Mouse (Mus musculus) intestine, embryonic 16.5 days (tissue): ENCODE measurements at regions not wholly inside any gene's neighbourhood (a gene's known extent, or its start where the extent isn't known, plus 50 kb on each side); places are given as distances from the start of the nearest gene placed in this dataset.

Experiments used
- ATAC-seq: fragments of 200-750 bp; cut with Nextera tagmentation; 2 replicates; pipeline ENCODE4 v1.8.0; 2017; ENCODE audit warnings: moderate TSS enrichment, moderate library complexity
- H3K27ac ChIP-seq: fragments of 300-500 bp; sonication (generic); 2 replicates; pipeline ENCODE4 v1.5.1; 2014; ENCODE audit warnings: mild to moderate bottlenecking, low read length
- H3K27me3 ChIP-seq: fragments of 300-500 bp; sonication (generic); replicated peaks from 2 replicates; pipeline ENCODE4 v1.6.1; 2014; ENCODE audit warnings: low read length, control low read depth, mixed read lengths; ENCODE audit not compliant: control insufficient read depth, insufficient read depth
- H3K36me3 ChIP-seq: fragments of 300-500 bp; sonication (generic); 2 replicates; pipeline ENCODE4 v1.6.1; 2014; ENCODE audit warnings: low read length, control low read depth; ENCODE audit not compliant: control insufficient read depth, insufficient read depth
- H3K4me1 ChIP-seq: fragments of 300-500 bp; sonication (generic); 2 replicates; pipeline ENCODE4 v1.6.1; 2014; ENCODE audit warnings: low read length, control low read depth, mixed read lengths; ENCODE audit not compliant: control insufficient read depth, insufficient read depth
- H3K4me2 ChIP-seq: fragments of 300-500 bp; sonication (generic); 2 replicates; pipeline ENCODE4 v1.6.1; 2014; ENCODE audit warnings: low read depth, low read length, control low read depth
- H3K4me3 ChIP-seq: fragments of 300-500 bp; sonication (generic); 2 replicates; pipeline ENCODE4 v1.5.1; 2014; ENCODE audit warnings: mild to moderate bottlenecking, low read length
- H3K9ac ChIP-seq: fragments of 300-500 bp; sonication (generic); 2 replicates; pipeline ENCODE4 v1.6.1; 2014; ENCODE audit warnings: low read depth, low read length
- H3K9me3 ChIP-seq: fragments of 300-500 bp; sonication (generic); 2 replicates; pipeline ENCODE4 v1.6.1; 2016; ENCODE audit warnings: low read length, control low read depth; ENCODE audit not compliant: control insufficient read depth
- WGBS: fragments of 180-500 bp; shearing (Covaris S2); extraction: QIAGEN DNeasy Blood & Tissue Kit; methylation state at CpG from one replicate; pipeline ENCODE4 v1.1.7; 2014; 5-methylcytosine and 5-hydroxymethylcytosine counted together

DNA sequence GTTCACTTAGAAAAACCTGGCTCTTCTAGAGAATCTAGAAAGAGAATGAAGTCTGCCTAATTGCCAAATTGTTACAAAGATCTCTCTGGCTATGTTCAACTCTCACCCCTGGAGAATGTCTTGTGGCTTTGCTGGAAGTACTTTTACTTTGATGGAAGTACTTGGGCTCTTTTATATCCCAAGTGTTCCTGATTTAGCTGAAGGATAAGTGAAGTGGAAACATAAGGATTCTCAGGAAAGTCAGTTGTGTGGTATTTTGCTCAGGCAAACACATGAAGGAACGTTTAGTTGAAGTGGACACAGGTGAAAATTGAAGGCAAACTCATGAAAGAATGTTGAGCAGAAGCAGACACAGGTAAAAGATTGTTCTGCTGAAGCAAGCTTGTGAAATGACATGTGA, 1340.0 kb upstream of the Sel1l start:
- Histone ChIP-seq H3K4me3 (no peak overlapping the region), H3K4me1 (no peaks in the 10 kb centered on the region), H3K9me3 (no peaks in the 10 kb centered on the region), H3K4me2 (no peak overlapping the region), H3K36me3 (no peaks in the 10 kb centered on the region), H3K27me3 (no peaks in the 10 kb centered on the region), H3K9ac (no peak overlapping the region), H3K27ac (no peak overlapping the region)
- ATAC-seq, result no peak
- WGBS, result 55% methylated on average over 1 of the region's 1 CpGs

DNA sequence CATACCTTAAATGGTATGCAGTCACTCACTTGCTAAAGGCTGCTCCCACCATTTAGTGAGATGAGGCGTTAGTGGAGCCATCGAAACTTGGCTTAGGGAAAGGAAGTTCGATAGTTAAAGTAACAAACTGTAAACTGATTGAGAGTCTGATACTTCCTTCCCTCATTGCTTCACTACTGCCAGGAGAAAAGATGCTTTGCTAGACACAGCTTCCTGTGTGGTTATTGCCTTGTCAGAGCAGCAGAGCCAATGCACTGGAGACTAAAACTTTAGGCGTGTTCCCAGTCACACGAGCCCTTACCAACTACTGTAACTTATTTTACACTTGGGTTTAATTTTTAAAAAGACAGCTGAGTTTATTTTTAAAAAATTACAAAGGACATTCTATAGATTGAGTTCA, 1324.8 kb upstream of the Sel1l start:
- H3K9me3 ChIP-seq, result no peaks in the 10 kb centered on the region
- H3K36me3 ChIP-seq, result no peaks in the 10 kb centered on the region
- H3K27me3 ChIP-seq, result no peaks in the 10 kb centered on the region
- 80% methylated on average over 5 of the region's 5 CpGs for WGBS
- H3K4me1 ChIP-seq, result no peaks in the 10 kb centered on the region
- H3K9ac ChIP-seq, result no peak overlapping the region
- H3K27ac ChIP-seq, result no peak overlapping the region
- no peak overlapping the region for H3K4me2 ChIP-seq
- H3K4me3 ChIP-seq, result no peak overlapping the region
- no peak for ATAC-seq

GRCm38 (mm10) chr12:93160252-93160651, 1311.3 kb upstream of the Sel1l start:
- 85% methylated on average over 4 of the region's 4 CpGs for WGBS
- no peak overlapping the region for H3K9ac ChIP-seq
- H3K4me3 ChIP-seq, result no peak overlapping the region
- no peaks in the 10 kb centered on the region for H3K4me1 ChIP-seq
- H3K27me3 ChIP-seq, result no peaks in the 10 kb centered on the region
- H3K4me2 ChIP-seq, result no peak overlapping the region
- no peaks in the 10 kb centered on the region for H3K36me3 ChIP-seq
- no peaks in the 10 kb centered on the region for H3K9me3 ChIP-seq
- ATAC-seq, result no peak
- no peak overlapping the region for H3K27ac ChIP-seq

- Histone ChIP-seq H3K27ac (no peak overlapping the region), H3K9ac (no peak overlapping the region), H3K27me3 (no peaks in the 10 kb centered on the region), H3K36me3 (no peaks in the 10 kb centered on the region), H3K9me3 (no peaks in the 10 kb centered on the region), H3K4me2 (no peak overlapping the region), H3K4me1 (no peaks in the 10 kb centered on the region), H3K4me3 (no peak overlapping the region)
- 56% methylated on average over 6 of the region's 6 CpGs for WGBS
- no peak for ATAC-seq
Observed at GRCm38 (mm10) chr12:93152618-93153245, 1303.8 kb upstream of the Sel1l start.

- no peak overlapping the region for H3K4me2 ChIP-seq
- WGBS, result 74% methylated on average over 7 of the region's 7 CpGs
- no peaks in the 10 kb centered on the region for H3K27me3 ChIP-seq
- no peak overlapping the region for H3K27ac ChIP-seq
- H3K4me3 ChIP-seq, result no peak overlapping the region
- H3K9me3 ChIP-seq, result no peaks in the 10 kb centered on the region
- H3K36me3 ChIP-seq, result no peaks in the 10 kb centered on the region
- ATAC-seq, result no peak
- H3K4me1 ChIP-seq, result no peaks in the 10 kb centered on the region
- H3K9ac ChIP-seq, result no peak overlapping the region
Observed at GRCm38 (mm10) chr12:93151530-93151929, 1302.6 kb upstream of the Sel1l start.

GRCm38 (mm10) chr12:93142265-93142664, 1293.3 kb upstream of the Sel1l start:
- no peak overlapping the region for H3K9ac ChIP-seq
- H3K4me3 ChIP-seq, result no peak overlapping the region
- no peaks in the 10 kb centered on the region for H3K4me1 ChIP-seq
- no peak overlapping the region for H3K4me2 ChIP-seq
- no peaks in the 10 kb centered on the region for H3K27me3 ChIP-seq
- no peak for ATAC-seq
- H3K9me3 ChIP-seq, result no peaks in the 10 kb centered on the region
- 67% methylated on average over 3 of the region's 3 CpGs for WGBS
- no peaks in the 10 kb centered on the region for H3K36me3 ChIP-seq
- no peak overlapping the region for H3K27ac ChIP-seq

- Histone ChIP-seq H3K9ac (no peak overlapping the region), H3K4me1 (no peaks in the 10 kb centered on the region), H3K36me3 (no peaks in the 10 kb centered on the region), H3K4me2 (no peak overlapping the region), H3K27me3 (no peaks in the 10 kb centered on the region), H3K4me3 (no peak overlapping the region), H3K9me3 (no peaks in the 10 kb centered on the region), H3K27ac (no peak overlapping the region)
- WGBS, result 77% methylated on average over 5 of the region's 5 CpGs
- no peak for ATAC-seq
Observed at GRCm38 (mm10) chr12:93136395-93136794, 1287.4 kb upstream of the Sel1l start.

DNA sequence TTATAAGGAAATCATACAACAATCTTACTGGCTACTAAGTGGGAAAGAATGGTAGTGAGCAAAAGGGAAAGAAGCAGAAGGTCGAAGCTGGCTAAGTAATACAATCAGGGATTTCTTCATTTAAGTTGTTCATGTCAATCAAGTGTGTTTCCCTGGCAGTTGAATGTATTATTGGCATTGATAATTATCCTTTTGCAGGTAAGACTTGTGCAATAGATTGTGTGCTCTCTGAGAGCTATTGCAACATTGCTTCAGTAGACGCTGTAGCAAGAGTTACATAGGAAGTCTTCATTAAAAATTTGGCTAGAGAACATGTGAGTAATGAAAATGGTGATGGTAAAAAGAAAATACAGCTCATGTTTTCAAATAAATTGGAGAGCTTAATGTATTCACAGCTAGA, 1273.3 kb upstream of the Sel1l start:
- Histone ChIP-seq H3K9me3 (no peaks in the 10 kb centered on the region), H3K4me2 (no peak overlapping the region), H3K36me3 (no peaks in the 10 kb centered on the region), H3K9ac (no peak overlapping the region), H3K4me1 (no peaks in the 10 kb centered on the region), H3K27me3 (no peaks in the 10 kb centered on the region), H3K27ac (no peak overlapping the region), H3K4me3 (no peak overlapping the region)
- 88% methylated on average over 2 of the region's 2 CpGs for WGBS
- ATAC-seq, result no peak

DNA sequence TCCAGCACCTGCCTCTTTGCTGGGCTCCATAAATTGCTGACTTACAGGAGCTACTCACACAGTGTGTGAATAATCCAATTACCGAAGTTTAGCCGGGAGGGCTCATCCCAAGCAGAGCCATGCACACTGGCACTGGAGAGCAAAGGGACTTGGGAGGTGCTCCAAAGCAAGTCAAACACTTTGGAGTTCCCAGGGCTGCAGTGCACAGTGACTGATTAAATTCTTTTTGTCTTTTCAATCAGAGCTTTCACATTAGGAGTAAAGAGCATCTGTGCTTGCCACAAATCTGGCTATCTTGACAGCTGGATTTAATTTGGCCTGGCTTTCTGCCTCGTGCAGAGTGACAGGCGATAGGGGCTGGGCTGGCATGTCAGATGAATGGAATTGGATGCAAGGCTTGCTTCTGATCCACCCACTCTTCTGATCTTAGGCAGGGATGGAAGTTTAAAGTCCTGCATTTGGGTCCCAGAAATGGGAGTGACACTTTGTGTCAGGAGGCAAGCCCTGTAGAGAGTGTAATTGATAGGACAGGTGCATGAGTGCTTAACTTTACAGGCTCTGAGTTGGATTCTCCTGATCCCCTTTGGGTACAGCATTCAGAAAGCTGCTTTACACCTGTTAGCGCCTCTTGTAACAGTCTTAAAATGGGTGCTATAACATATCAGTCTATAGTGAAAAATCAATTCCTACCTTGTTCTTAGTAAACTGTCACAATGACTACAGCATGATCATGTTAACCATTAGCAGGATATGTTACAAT, 1239.3 kb upstream of the Sel1l start:
- 65% methylated on average over 5 of the region's 5 CpGs for WGBS
- H3K4me3 ChIP-seq, result no peak overlapping the region
- H3K9me3 ChIP-seq, result no peaks in the 10 kb centered on the region
- H3K9ac ChIP-seq, result no peak overlapping the region
- no peak overlapping the region for H3K27ac ChIP-seq
- no peak overlapping the region for H3K4me2 ChIP-seq
- H3K4me1 ChIP-seq, result no peaks in the 10 kb centered on the region
- no peaks in the 10 kb centered on the region for H3K36me3 ChIP-seq
- no peaks in the 10 kb centered on the region for H3K27me3 ChIP-seq
- no peak for ATAC-seq

- no peaks in the 10 kb centered on the region for H3K27me3 ChIP-seq
- H3K4me2 ChIP-seq, result no peak overlapping the region
- H3K4me1 ChIP-seq, result no peaks in the 10 kb centered on the region
- no peak overlapping the region for H3K27ac ChIP-seq
- 61% methylated on average over 1 of the region's 1 CpGs for WGBS
- H3K4me3 ChIP-seq, result no peak overlapping the region
- no peak for ATAC-seq
- no peaks in the 10 kb centered on the region for H3K36me3 ChIP-seq
- no peaks in the 10 kb centered on the region for H3K9me3 ChIP-seq
- no peak overlapping the region for H3K9ac ChIP-seq
Observed at GRCm38 (mm10) chr12:93063864-93064263, 1214.9 kb upstream of the Sel1l start.
